Mouse (Mus musculus): ENCODE measurements around the gene Ubn2.
"Not testable (repeated sequence)": the region's sequence is repeated elsewhere in the genome, so short reads cannot be mapped to it uniquely, and the experiment has no call there.

- not testable (repeated sequence) for TF ChIP-seq POLR2A (IDR thresholded peaks at IDR 0.05; ENCODE audit: control insufficient read depth, extremely low read depth, insufficient read depth, low read length, poor library complexity); CTCF (IDR thresholded peaks at IDR 0.05; ENCODE audit: borderline replicate concordance, control insufficient read depth, extremely low read depth, insufficient read depth, low read length, poor library complexity)
Measured at GRCm38 (mm10) chr6:38548595-38548994, 114.8 kb downstream of the Ubn2 start.
